Mouse (Mus musculus) CD4-positive naive resting alpha-beta T cell, adult 57 days (primary cell): ENCODE results near the gene Klrb1b. TPM values are rescaled to one million over a fixed set of nuclear protein-coding genes. Genes with fewer than 3 reads are reported as not detected.

ENCODE experiments used
- total RNA-seq: library from RNA; stranded (reverse); gene quantifications from one replicate; pipeline ENCODE4 v1.2.4, GENCODE M21; 2023

Klrb1b gene
- 0.80 TPM for total RNA-seq

GRCm38 (mm10) chr6:128826132-128826531, at the start of gene Klrb1b, which contains the start of gene Gm44511:
TSS of gene Klrb1b (minus strand) at chr6:128826331.
TSS of gene Gm44511 (minus strand) at chr6:128826315.

DNA sequence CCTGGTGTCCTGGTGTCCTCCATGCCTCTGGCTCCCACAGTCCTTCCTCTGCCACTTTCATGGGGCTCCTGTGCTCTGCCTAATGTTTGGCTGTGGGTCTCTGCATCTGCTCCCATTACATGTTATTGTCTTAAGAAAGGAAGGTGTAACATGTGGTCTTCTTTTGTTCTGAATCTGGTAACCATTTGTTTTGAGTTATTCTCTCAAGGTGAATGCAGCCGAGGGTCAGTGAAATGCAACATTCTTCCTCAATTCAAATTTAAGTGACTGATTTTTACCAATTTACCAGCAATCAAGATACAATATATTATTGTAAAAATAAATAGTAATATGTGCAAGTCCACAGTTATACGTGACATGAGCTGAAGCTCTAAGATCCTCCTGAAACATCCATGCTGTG, 37.0 kb downstream of the Klrb1b start, which contains the start of gene Klrb1c:
Gene Klrb1c, minus strand, starts transcription at position 101 of the 400 bp plus-strand sequence.

Other genes with a start within 250 kb of the Klrb1b start
- not detected for gene A2ml1, start 244.7 kb downstream of the Klrb1b start, total RNA-seq
- 2.4 TPM for gene Klrb1a, start 202.8 kb downstream of the Klrb1b start, total RNA-seq
- gene Clec2h, start 163.9 kb downstream of the Klrb1b start, total RNA-seq: 3.7 TPM
- gene Klrb1, start 103.3 kb downstream of the Klrb1b start, total RNA-seq: 0.80 TPM
- 6.0 TPM for gene Klrb1c, start 37.1 kb downstream of the Klrb1b start, total RNA-seq
- not detected for gene Gm44511, start within 50 bp of the Klrb1b start, total RNA-seq
- gene Clec2i, start 61.3 kb upstream of the Klrb1b start, total RNA-seq: 34.5 TPM
- 6.5 TPM for gene BC035044, start 64.8 kb upstream of the Klrb1b start, total RNA-seq
- gene Clec2g, start 108.0 kb upstream of the Klrb1b start, total RNA-seq: 20.4 TPM
- 6.4 TPM for gene Klrb1f, start 219.6 kb upstream of the Klrb1b start, total RNA-seq